Mouse (Mus musculus): Measurements from ENCODE around the gene S100a11. TPM values are rescaled to one million over a fixed set of nuclear protein-coding genes. Genes with fewer than 3 reads are reported as not detected.

Gene S100a11
- polyA plus RNA-seq, 1 experiment from 2014 or later = 410 TPM

- Histone ChIP-seq H3K4me3 (ENCODE audit: low read depth, low read length) (no peak overlapping the region), H3K4me1 (ENCODE audit: control insufficient read depth, insufficient read depth, low read length) (no peaks in the 10 kb centered on the region), H3K9me3 (ENCODE audit: control insufficient read depth, low read length) (no peaks in the 10 kb centered on the region), H3K27me3 (ENCODE audit: control insufficient read depth, insufficient read depth, low read length) (no peaks in the 10 kb centered on the region), H3K27ac (replicated peaks; ENCODE audit: low read depth, low read length) (no peak overlapping the region), H3K4me2 (ENCODE audit: low read depth, severe bottlenecking) (no peak overlapping the region), H3K9ac (ENCODE audit: low read length) (no peak overlapping the region), H3K36me3 (ENCODE audit: control insufficient read depth, insufficient read depth, low read length) (no peaks in the 10 kb centered on the region)
- WGBS = 83% methylated on average over 7 of the region's 7 CpGs
- ATAC-seq (ENCODE audit: insufficient number of reproducible peaks, low FRiP score, low TSS enrichment, low read depth) = no peak
- no peak for DNase-seq (ENCODE audit: low spot score)
These were observed 7.7 kb upstream of the S100a11 start for GRCm38 (mm10) chr3:93512386-93513101.

GRCm38 (mm10) chr3:93514628-93515027 lies 5.7 kb upstream of the S100a11 start:
- Histone ChIP-seq H3K27me3 (ENCODE audit: control insufficient read depth, insufficient read depth, low read length) (no peaks in the 10 kb centered on the region), H3K9me3 (ENCODE audit: control insufficient read depth, low read length) (no peaks in the 10 kb centered on the region), H3K4me2 (ENCODE audit: low read depth, severe bottlenecking) (no peak overlapping the region), H3K4me3 (ENCODE audit: low read depth, low read length) (no peak overlapping the region), H3K27ac (replicated peaks; ENCODE audit: low read depth, low read length) (no peak overlapping the region), H3K36me3 (ENCODE audit: control insufficient read depth, insufficient read depth, low read length) (no peaks in the 10 kb centered on the region), H3K4me1 (ENCODE audit: control insufficient read depth, insufficient read depth, low read length) (no peaks in the 10 kb centered on the region), H3K9ac (ENCODE audit: low read length) (no peak overlapping the region)
- WGBS = 95% methylated on average over 3 of the region's 3 CpGs
- DNase-seq (ENCODE audit: low spot score) (no peak), ATAC-seq (ENCODE audit: insufficient number of reproducible peaks, low FRiP score, low TSS enrichment, low read depth) (no peak)

- 78% methylated on average over 2 of the region's 2 CpGs for WGBS
- Histone ChIP-seq H3K27ac (replicated peaks; ENCODE audit: low read depth, low read length) (no peak overlapping the region), H3K36me3 (ENCODE audit: control insufficient read depth, insufficient read depth, low read length) (no peaks in the 10 kb centered on the region), H3K4me2 (ENCODE audit: low read depth, severe bottlenecking) (no peak overlapping the region), H3K9me3 (ENCODE audit: control insufficient read depth, low read length) (no peaks in the 10 kb centered on the region), H3K4me1 (ENCODE audit: control insufficient read depth, insufficient read depth, low read length) (no peaks in the 10 kb centered on the region), H3K4me3 (ENCODE audit: low read depth, low read length) (no peak overlapping the region), H3K9ac (ENCODE audit: low read length) (no peak overlapping the region), H3K27me3 (ENCODE audit: control insufficient read depth, insufficient read depth, low read length) (no peaks in the 10 kb centered on the region)
- no peak for DNase-seq (ENCODE audit: low spot score)
- no peak for ATAC-seq (ENCODE audit: insufficient number of reproducible peaks, low FRiP score, low TSS enrichment, low read depth)
These were observed 2.9 kb upstream of the S100a11 start for GRCm38 (mm10) chr3:93517343-93517742.

DNA sequence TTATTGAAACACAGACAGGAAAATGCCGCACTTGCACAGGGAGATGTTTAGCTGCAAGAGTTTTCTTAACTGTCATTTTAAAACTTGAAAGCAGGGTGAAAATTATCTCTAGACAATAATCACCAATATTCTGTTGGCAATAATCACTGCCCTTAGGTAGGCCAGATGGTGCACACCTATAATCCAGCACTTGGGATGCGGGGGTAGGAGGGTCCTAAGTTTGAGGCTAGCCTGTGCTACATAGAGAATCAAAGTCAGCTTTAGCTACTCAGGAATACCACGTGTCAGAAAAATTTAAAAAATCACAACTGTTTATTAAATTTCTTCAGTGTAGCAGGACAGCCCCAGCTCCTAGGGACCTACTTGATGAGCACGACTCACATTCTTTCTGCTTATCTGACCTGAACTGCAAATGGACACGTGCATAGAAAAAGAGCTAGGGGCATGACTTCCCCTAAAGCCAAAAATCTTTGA lies 395 bp upstream of the S100a11 start:
- H3K9ac ChIP-seq (ENCODE audit: low read length) = no peak overlapping the region; the same call in 1 of the 2 replicates

DNA sequence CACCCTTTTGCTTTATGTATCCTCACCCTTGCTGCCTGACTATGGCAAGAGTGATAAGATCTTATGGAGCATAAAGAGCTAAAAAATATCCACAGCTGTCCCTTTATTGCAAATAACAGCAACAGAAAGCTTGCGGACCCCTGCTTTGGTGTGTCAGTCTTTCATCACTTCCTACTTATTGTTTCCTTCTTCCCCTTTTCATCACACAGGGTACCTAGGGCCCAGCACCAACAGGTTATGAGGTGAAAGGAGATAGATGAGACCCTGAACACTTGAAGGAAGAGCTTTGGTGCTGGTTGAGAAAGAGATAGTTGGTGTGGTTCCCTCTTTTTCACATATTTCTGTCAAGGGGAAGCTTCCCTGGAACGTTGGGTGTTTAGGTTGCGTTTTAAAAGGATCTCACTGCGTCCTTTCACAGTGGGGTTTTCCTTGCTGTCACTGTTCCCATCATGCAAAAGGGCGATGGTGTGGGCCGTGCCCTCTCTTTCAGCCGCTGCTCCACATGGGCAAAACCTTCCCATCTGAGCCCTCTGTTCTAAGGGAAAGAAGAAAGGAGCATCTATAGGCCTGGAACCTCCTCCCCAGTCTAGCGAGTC lies 1.3 kb downstream of the S100a11 start:
- Histone ChIP-seq H3K27ac (replicated peaks; ENCODE audit: low read depth, low read length) (no peak overlapping the region), H3K27me3 (ENCODE audit: control insufficient read depth, insufficient read depth, low read length) (no peaks in the 10 kb centered on the region), H3K36me3 (ENCODE audit: control insufficient read depth, insufficient read depth, low read length) (no peaks in the 10 kb centered on the region), H3K4me2 (ENCODE audit: low read depth, severe bottlenecking) (no peak overlapping the region; the same call in 1 of the 2 replicates), H3K4me3 (ENCODE audit: low read depth, low read length) (peak overlapping the region; percentile 55; the same call in 1 of the 2 replicates), H3K9me3 (ENCODE audit: control insufficient read depth, low read length) (no peaks in the 10 kb centered on the region), H3K9ac (ENCODE audit: low read length) (no peak overlapping the region), H3K4me1 (ENCODE audit: control insufficient read depth, insufficient read depth, low read length) (no peaks in the 10 kb centered on the region)
- ATAC-seq (ENCODE audit: insufficient number of reproducible peaks, low FRiP score, low TSS enrichment, low read depth) (no peak), DNase-seq (ENCODE audit: low spot score) (no peak)
- WGBS = 82% methylated on average over 8 of the region's 8 CpGs

More for the DNA sequence above, 395 bp upstream of the S100a11 start:
- no peaks in the 10 kb centered on the region for H3K27me3 ChIP-seq (ENCODE audit: control insufficient read depth, insufficient read depth, low read length)
- no peaks in the 10 kb centered on the region for H3K9me3 ChIP-seq (ENCODE audit: control insufficient read depth, low read length)
- H3K4me1 ChIP-seq (ENCODE audit: control insufficient read depth, insufficient read depth, low read length) = no peaks in the 10 kb centered on the region
- peak; percentile 76 for ATAC-seq (ENCODE audit: insufficient number of reproducible peaks, low FRiP score, low TSS enrichment, low read depth)
- no peak for DNase-seq (ENCODE audit: low spot score)
- peak overlapping the region; percentile 62 for H3K4me2 ChIP-seq (ENCODE audit: low read depth, severe bottlenecking)
- H3K4me3 ChIP-seq (ENCODE audit: low read depth, low read length) = peak overlapping the region; percentile 55; the same call in 1 of the 2 replicates
- H3K36me3 ChIP-seq (ENCODE audit: control insufficient read depth, insufficient read depth, low read length) = no peaks in the 10 kb centered on the region
- WGBS = 54% methylated on average over 5 of the region's 5 CpGs
- H3K27ac ChIP-seq (replicated peaks; ENCODE audit: low read depth, low read length) = no peak overlapping the region

DNA sequence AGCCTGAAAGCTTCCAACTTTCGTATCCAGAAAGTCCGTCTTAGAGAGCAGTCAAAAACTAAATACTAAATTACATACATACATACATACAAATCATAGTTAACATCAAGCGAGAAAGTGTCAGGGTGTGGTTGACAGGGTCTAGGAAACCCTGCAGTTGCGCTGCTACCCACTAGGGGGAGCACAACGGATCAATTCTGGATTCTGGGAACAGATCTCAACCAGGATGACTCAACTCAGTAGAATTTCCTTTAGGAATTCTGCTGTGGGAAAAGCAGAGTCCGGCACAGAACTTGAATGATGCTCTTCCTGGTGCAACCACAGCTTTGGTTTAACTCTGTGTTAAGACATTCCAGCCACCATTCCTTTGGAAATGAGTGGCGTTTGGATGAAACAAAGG lies 2.3 kb downstream of the S100a11 start:
- H3K4me1 ChIP-seq (ENCODE audit: control insufficient read depth, insufficient read depth, low read length) = no peaks in the 10 kb centered on the region
- ATAC-seq (ENCODE audit: insufficient number of reproducible peaks, low FRiP score, low TSS enrichment, low read depth) = no peak
- no peak overlapping the region for H3K4me2 ChIP-seq (ENCODE audit: low read depth, severe bottlenecking)
- no peaks in the 10 kb centered on the region for H3K36me3 ChIP-seq (ENCODE audit: control insufficient read depth, insufficient read depth, low read length)
- H3K9ac ChIP-seq (ENCODE audit: low read length) = no peak overlapping the region
- H3K27ac ChIP-seq (replicated peaks; ENCODE audit: low read depth, low read length) = no peak overlapping the region
- DNase-seq (ENCODE audit: low spot score) = peak; percentile 71
- H3K9me3 ChIP-seq (ENCODE audit: control insufficient read depth, low read length) = no peaks in the 10 kb centered on the region
- 49% methylated on average over 7 of the region's 7 CpGs for WGBS
- H3K27me3 ChIP-seq (ENCODE audit: control insufficient read depth, insufficient read depth, low read length) = no peaks in the 10 kb centered on the region
- H3K4me3 ChIP-seq (ENCODE audit: low read depth, low read length) = no peak overlapping the region

- H3K4me1 ChIP-seq (ENCODE audit: control insufficient read depth, insufficient read depth, low read length) = no peaks in the 10 kb centered on the region
- no peak overlapping the region for H3K9ac ChIP-seq (ENCODE audit: low read length)
- ATAC-seq (ENCODE audit: insufficient number of reproducible peaks, low FRiP score, low TSS enrichment, low read depth) (no peak), DNase-seq (ENCODE audit: low spot score) (no peak)
- no peak overlapping the region for H3K4me3 ChIP-seq (ENCODE audit: low read depth, low read length)
- no peaks in the 10 kb centered on the region for H3K27me3 ChIP-seq (ENCODE audit: control insufficient read depth, insufficient read depth, low read length)
- 89% methylated on average over 3 of the region's 3 CpGs for WGBS
- no peak overlapping the region for H3K4me2 ChIP-seq (ENCODE audit: low read depth, severe bottlenecking)
- no peaks in the 10 kb centered on the region for H3K9me3 ChIP-seq (ENCODE audit: control insufficient read depth, low read length)
- H3K27ac ChIP-seq (replicated peaks; ENCODE audit: low read depth, low read length) = no peak overlapping the region
- H3K36me3 ChIP-seq (ENCODE audit: control insufficient read depth, insufficient read depth, low read length) = no peaks in the 10 kb centered on the region
These were observed 7.0 kb downstream of the S100a11 start for GRCm38 (mm10) chr3:93527300-93527699.

DNA sequence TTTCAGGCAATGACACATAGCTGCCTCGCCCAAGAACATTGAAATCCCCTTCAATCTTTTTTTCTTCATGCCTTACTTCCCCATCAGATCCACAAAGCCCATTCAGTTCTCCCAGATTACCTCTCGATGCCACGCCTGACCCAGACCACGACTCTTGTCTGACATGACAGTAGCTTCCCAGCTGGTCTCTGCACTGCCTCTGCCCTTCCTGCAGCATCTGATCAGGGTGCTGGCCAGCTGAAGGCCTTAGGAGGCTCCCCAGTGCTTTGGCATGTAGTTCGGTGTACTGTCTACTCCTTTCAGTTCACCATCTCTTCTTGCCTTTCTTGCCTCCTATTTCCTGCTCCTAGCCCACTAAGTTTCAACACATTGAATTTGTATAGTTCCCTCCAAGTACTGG lies 8.5 kb downstream of the S100a11 start:
- 86% methylated on average over 5 of the region's 5 CpGs for WGBS
- DNase-seq (ENCODE audit: low spot score) = no peak

More for the DNA sequence above, 8.5 kb downstream of the S100a11 start:
- ATAC-seq (ENCODE audit: insufficient number of reproducible peaks, low FRiP score, low TSS enrichment, low read depth) = no peak
- Histone ChIP-seq H3K4me2 (ENCODE audit: low read depth, severe bottlenecking) (no peak overlapping the region), H3K27me3 (ENCODE audit: control insufficient read depth, insufficient read depth, low read length) (no peaks in the 10 kb centered on the region), H3K27ac (replicated peaks; ENCODE audit: low read depth, low read length) (no peak overlapping the region), H3K9ac (ENCODE audit: low read length) (no peak overlapping the region), H3K9me3 (ENCODE audit: control insufficient read depth, low read length) (no peaks in the 10 kb centered on the region), H3K36me3 (ENCODE audit: control insufficient read depth, insufficient read depth, low read length) (no peaks in the 10 kb centered on the region), H3K4me3 (ENCODE audit: low read depth, low read length) (no peak overlapping the region), H3K4me1 (ENCODE audit: control insufficient read depth, insufficient read depth, low read length) (no peaks in the 10 kb centered on the region)
